23 mouse cellular contexts compared by ENCODE assay signal in genomic region chr2:105055529-105055928, GRCm38 (mm10). TPM values are rescaled to one million over a fixed set of nuclear protein-coding genes. Genes with fewer than 3 reads are reported as not detected.
"Had no signal": no experiment of that assay in that cellular context is flagged by ENCODE, and none has a peak within 500 bp of the region (broad histone marks: within the 10 kb centered on the region; RNA-seq: fewer than 3 reads in every experiment).

No protein-coding gene starts in this region.

- H3K4me2 ChIP-seq: kidney, embryonic 15.5 days; limb, embryonic 12.5 days; limb, embryonic 15.5 days; liver, embryonic 11.5 days; lung, embryonic 15.5 days; midbrain, embryonic 13.5 days; neural tube, embryonic 13.5 days had no signal

- H3K36me3 ChIP-seq: kidney, embryonic 15.5 days; limb, embryonic 12.5 days; limb, embryonic 15.5 days; lung, embryonic 15.5 days; midbrain, embryonic 10.5 days; midbrain, embryonic 13.5 days; neural tube, embryonic 13.5 days had no signal

- ATAC-seq: midbrain, embryonic 13.5 days; midbrain, embryonic 16.5 days had no signal

- H3K9me3 ChIP-seq: kidney, embryonic 15.5 days; limb, embryonic 12.5 days; limb, embryonic 15.5 days; lung, embryonic 15.5 days; megakaryocyte, embryonic 14.5 days; midbrain, embryonic 10.5 days; midbrain, embryonic 13.5 days; neural tube, embryonic 13.5 days had no signal

- H3K27ac ChIP-seq: kidney, embryonic 15.5 days; limb, embryonic 12.5 days; limb, embryonic 15.5 days; lung, embryonic 15.5 days; midbrain, embryonic 10.5 days; midbrain, embryonic 13.5 days; neural tube, embryonic 13.5 days had no signal

- H3K9ac ChIP-seq: kidney, embryonic 15.5 days; limb, embryonic 12.5 days; limb, embryonic 15.5 days; lung, embryonic 15.5 days; midbrain, embryonic 13.5 days; neural tube, embryonic 13.5 days had no signal

- DNase-seq: kidney, adult 11 months; kidney, adult 8-10 months; kidney, postnatal 10 days; kidney, postnatal 36 days; left cerebral cortex, postnatal 4 days; lung, adult 18-20 months; lung, postnatal 10 days; lung, postnatal 36 days; thymus, adult 18-20 months; thymus, postnatal 4 days had no signal

- H3K4me3 ChIP-seq: kidney, embryonic 15.5 days; limb, embryonic 12.5 days; limb, embryonic 15.5 days; lung, embryonic 15.5 days; megakaryocyte, embryonic 14.5 days; midbrain, embryonic 10.5 days; midbrain, embryonic 13.5 days; myocyte; neural tube, embryonic 13.5 days had no signal

- H3K4me1 ChIP-seq: limb, embryonic 12.5 days; limb, embryonic 15.5 days; lung, embryonic 15.5 days; megakaryocyte, embryonic 14.5 days; midbrain, embryonic 10.5 days; midbrain, embryonic 13.5 days; neural tube, embryonic 13.5 days had no signal

- H3K27me3 ChIP-seq: kidney, embryonic 15.5 days; limb, embryonic 15.5 days; lung, embryonic 15.5 days; midbrain, embryonic 13.5 days; neural tube, embryonic 13.5 days had no signal

RNA-seq across cellular contexts. Expression of gene Gm11060, which starts 36.3 kb away (rescaled TPM):
- polyA plus RNA-seq: kidney, embryonic 15.5 days; limb, embryonic 12.5 days; limb, embryonic 15.5 days; liver, embryonic 11.5 days; lung, embryonic 15.5 days; midbrain, embryonic 10.5 days; midbrain, embryonic 13.5 days; midbrain, embryonic 16.5 days; myocyte; neural tube, embryonic 13.5 days; small intestine, adult 2 months; spleen, adult 2 months had no signal
